Mouse (Mus musculus) heart, embryonic 12.5 days (tissue): ENCODE measurements around the gene 2610042L04Rik. TPM values are rescaled to one million over a fixed set of nuclear protein-coding genes. Genes with fewer than 3 reads are reported as not detected.
"Not testable (repeated sequence)": the region's sequence is repeated elsewhere in the genome, so short reads cannot be mapped to it uniquely, and the experiment has no call there.

ENCODE experiments used
- ATAC-seq: fragments of 200-750 bp; cut with Nextera tagmentation; 2 replicates; pipeline ENCODE4 v1.8.0; 2017; ENCODE audit warnings: moderate TSS enrichment, moderate library complexity; ENCODE audit not compliant: insufficient number of reproducible peaks, low FRiP score
- H3K27ac ChIP-seq: fragments of 300-500 bp; sonication (generic); 2 replicates; pipeline ENCODE4 v1.5.1; 2016; ENCODE audit warnings: mild to moderate bottlenecking, moderate library complexity; ENCODE audit not compliant: poor library complexity, severe bottlenecking
- H3K27me3 ChIP-seq: fragments of 300-500 bp; sonication (generic); replicated peaks from 2 replicates; pipeline ENCODE4 v1.6.1; 2016; ENCODE audit warnings: mild to moderate bottlenecking, moderate library complexity
- H3K36me3 ChIP-seq: fragments of 300-500 bp; sonication (generic); 2 replicates; pipeline ENCODE4 v1.6.1; 2016; ENCODE audit warnings: mild to moderate bottlenecking, moderate library complexity
- H3K4me1 ChIP-seq: fragments of 300-500 bp; sonication (generic); replicated peaks from 2 replicates; pipeline ENCODE4 v1.6.1; 2016; ENCODE audit warnings: mild to moderate bottlenecking
- H3K4me2 ChIP-seq: fragments of 300-500 bp; sonication (generic); 2 replicates; pipeline ENCODE4 v1.6.1; 2016; ENCODE audit warnings: mild to moderate bottlenecking, moderate library complexity
- H3K4me3 ChIP-seq: fragments of 300-500 bp; sonication (generic); 2 replicates; pipeline ENCODE4 v1.5.1; 2016; ENCODE audit warnings: mild to moderate bottlenecking
- H3K9ac ChIP-seq: fragments of 300-500 bp; sonication (generic); 2 replicates; pipeline ENCODE4 v1.6.1; 2016; ENCODE audit warnings: mild to moderate bottlenecking, moderate library complexity
- H3K9me3 ChIP-seq: fragments of 300-500 bp; sonication (generic); replicated peaks from 2 replicates; pipeline ENCODE4 v1.6.1; 2016; ENCODE audit warnings: mild to moderate bottlenecking, moderate library complexity
- WGBS: fragments of 180-500 bp; shearing (Covaris S2); methylation state at CpG from one replicate; pipeline ENCODE4 v1.1.7; 2016; 5-methylcytosine and 5-hydroxymethylcytosine counted together
- polyA plus RNA-seq: library from polyadenylated mRNA; unstranded; fragments of >200 nt; fragmentation: Nextera tagmentation; extraction: Ambion mirVana; gene quantifications from 2 replicates; pipeline ENCODE4 v1.2.1, GENCODE M21; 2016

2610042L04Rik gene
- polyA plus RNA-seq, 1 experiment from 2014 or later, result 0.24 TPM

- H3K36me3 ChIP-seq, H3K4me3 ChIP-seq, H3K27me3 ChIP-seq, H3K27ac ChIP-seq, H3K4me1 ChIP-seq, H3K9me3 ChIP-seq, ATAC-seq, H3K4me2 ChIP-seq, H3K9ac ChIP-seq: not testable (repeated sequence)
- WGBS, result 62% methylated on average over 5 of the region's 5 CpGs
Observed at GRCm38 (mm10) chr14:4401245-4401644, 66.7 kb downstream of the 2610042L04Rik start.

- H3K4me3 ChIP-seq, H3K9me3 ChIP-seq, ATAC-seq, H3K27ac ChIP-seq, H3K9ac ChIP-seq, H3K4me1 ChIP-seq, H3K4me2 ChIP-seq, H3K27me3 ChIP-seq, H3K36me3 ChIP-seq: not testable (repeated sequence)
Observed at GRCm38 (mm10) chr14:4403840-4404239, 69.3 kb downstream of the 2610042L04Rik start.

Other genes with a start within 250 kb of the 2610042L04Rik start
- 0.96 and 2.0 TPM in 2 replicates for gene Gm8108, start 224.2 kb upstream of the 2610042L04Rik start, polyA plus RNA-seq
- gene Gm3127, start 169.7 kb upstream of the 2610042L04Rik start, polyA plus RNA-seq, result not detected in 2 replicates
- 0.21 and 0.50 TPM in 2 replicates for gene Gm2974, start 152.2 kb upstream of the 2610042L04Rik start, polyA plus RNA-seq
- gene Gm3138, start 85.1 kb upstream of the 2610042L04Rik start, polyA plus RNA-seq, result not detected in 2 replicates
- not detected in 2 replicates for gene Gm3149, start 17.5 kb upstream of the 2610042L04Rik start, polyA plus RNA-seq
- gene Gm3159, start 62.8 kb downstream of the 2610042L04Rik start, polyA plus RNA-seq, result not detected in 2 replicates
- gene Gm3164, start 80.7 kb downstream of the 2610042L04Rik start, polyA plus RNA-seq, result 0.42 and 0.46 TPM in 2 replicates
- gene Gm3173, start 96.2 kb downstream of the 2610042L04Rik start, polyA plus RNA-seq, result not detected in 2 replicates
- gene Gm3182, start 147.0 kb downstream of the 2610042L04Rik start, polyA plus RNA-seq, result not detected in 2 replicates
- 0.24 TPM in 1 of 2 replicates, not detected in the other for gene Gm3047, start 220.6 kb downstream of the 2610042L04Rik start, polyA plus RNA-seq